Mouse (Mus musculus) hindbrain, embryonic 12.5 days (tissue): Measurements from ENCODE around the gene Ramp1. TPM values are rescaled to one million over a fixed set of nuclear protein-coding genes. Genes with fewer than 3 reads are reported as not detected.

Source experiments
- ATAC-seq: fragments of 200-750 bp; cut with Nextera tagmentation; 2 replicates; pipeline ENCODE4 v1.8.0; 2017; ENCODE audit warnings: moderate TSS enrichment; ENCODE audit not compliant: low FRiP score
- H3K27ac ChIP-seq: fragments of 300-500 bp; sonication (generic); 2 replicates; pipeline ENCODE4 v1.5.1; 2016; ENCODE audit warnings: mild to moderate bottlenecking
- H3K27me3 ChIP-seq: fragments of 300-500 bp; sonication (generic); 2 replicates; pipeline ENCODE4 v1.6.1; 2016; ENCODE audit warnings: mild to moderate bottlenecking
- H3K36me3 ChIP-seq: fragments of 300-500 bp; sonication (generic); 2 replicates; pipeline ENCODE4 v1.6.1; 2016; ENCODE audit warnings: mild to moderate bottlenecking
- H3K4me1 ChIP-seq: fragments of 300-500 bp; sonication (generic); 2 replicates; pipeline ENCODE4 v1.6.1; 2016
- H3K4me2 ChIP-seq: fragments of 300-500 bp; sonication (generic); replicated peaks from 2 replicates; pipeline ENCODE4 v1.6.1; 2016; ENCODE audit warnings: mild to moderate bottlenecking
- H3K4me3 ChIP-seq: fragments of 300-500 bp; sonication (generic); 2 replicates; pipeline ENCODE4 v1.5.1; 2016; ENCODE audit warnings: mild to moderate bottlenecking
- H3K9ac ChIP-seq: fragments of 300-500 bp; sonication (generic); 2 replicates; pipeline ENCODE4 v1.6.1; 2016; ENCODE audit warnings: mild to moderate bottlenecking, moderate library complexity
- H3K9me3 ChIP-seq: fragments of 300-500 bp; sonication (generic); replicated peaks from 2 replicates; pipeline ENCODE4 v1.6.1; 2016; ENCODE audit warnings: mild to moderate bottlenecking
- WGBS: fragments of 180-500 bp; shearing (Covaris S2); methylation state at CpG from one replicate; pipeline ENCODE4 v1.1.7; 2016; 5-methylcytosine and 5-hydroxymethylcytosine counted together
- polyA plus RNA-seq: library from polyadenylated mRNA; unstranded; fragments of >200 nt; fragmentation: Nextera tagmentation; extraction: Ambion mirVana; gene quantifications from 2 replicates; pipeline ENCODE4 v1.2.1, GENCODE M21; 2016

Gene Ramp1
- 0.91 and 1.1 TPM in 2 replicates for polyA plus RNA-seq

GRCm38 (mm10) chr1:91179533-91180173 lies at the start of gene Ramp1:
Gene Ramp1, plus strand, starts transcription at chr1:91179822.
- H3K36me3 ChIP-seq: no peaks in the 10 kb centered on the region
- H3K9me3 ChIP-seq: no peaks in the 10 kb centered on the region
- peak within 1 kb of the TSS; percentile 40 for H3K4me3 ChIP-seq
- H3K4me1 ChIP-seq: peaks cover 15% of the 10 kb centered on the region
- peak within 1 kb of the TSS; percentile 83 for H3K4me2 ChIP-seq
- peaks cover 30% of the 10 kb centered on the region for H3K27me3 ChIP-seq
- H3K27ac ChIP-seq: no peak within 1 kb of the TSS
- ATAC-seq: peak; percentile 32; the same call in 1 of the 2 replicates
- peak within 1 kb of the TSS; percentile 62 for H3K9ac ChIP-seq
- WGBS: 4% methylated on average over 37 of the region's 37 CpGs

GRCm38 (mm10) chr1:91137036-91137435 lies 42.6 kb upstream of the Ramp1 start:
- no peaks in the 10 kb centered on the region for H3K36me3 ChIP-seq
- H3K27me3 ChIP-seq: no peaks in the 10 kb centered on the region
- no peaks in the 10 kb centered on the region for H3K4me1 ChIP-seq
- no peak overlapping the region for H3K9ac ChIP-seq
- no peak for ATAC-seq
- H3K4me3 ChIP-seq: no peak overlapping the region
- H3K4me2 ChIP-seq: no peak overlapping the region
- WGBS: 95% methylated on average over 2 of the region's 2 CpGs
- no peaks in the 10 kb centered on the region for H3K9me3 ChIP-seq
- H3K27ac ChIP-seq: no peak overlapping the region

- 68% methylated on average over 20 of the region's 20 CpGs for WGBS
- ATAC-seq: no peak
These were observed 34.8 kb upstream of the Ramp1 start, which contains the start of gene Rbm44 for GRCm38 (mm10) chr1:91144813-91145212. Gene Rbm44, plus strand, starts transcription at chr1:91145089.

GRCm38 (mm10) chr1:91151509-91151908 lies 28.1 kb upstream of the Ramp1 start:
- no peak for ATAC-seq
- no peak overlapping the region for H3K27ac ChIP-seq
- H3K9me3 ChIP-seq: no peaks in the 10 kb centered on the region
- H3K27me3 ChIP-seq: no peaks in the 10 kb centered on the region
- no peak overlapping the region for H3K4me3 ChIP-seq
- H3K4me2 ChIP-seq: no peak overlapping the region
- WGBS: 70% methylated on average over 2 of the region's 2 CpGs
- no peak overlapping the region for H3K9ac ChIP-seq
- H3K4me1 ChIP-seq: no peaks in the 10 kb centered on the region
- no peaks in the 10 kb centered on the region for H3K36me3 ChIP-seq

More at GRCm38 (mm10) chr1:91144813-91145212, 34.8 kb upstream of the Ramp1 start, which contains the start of gene Rbm44:
- H3K4me1 ChIP-seq: no peaks in the 10 kb centered on the region
- no peaks in the 10 kb centered on the region for H3K36me3 ChIP-seq
- no peak within 1 kb of the TSS for H3K4me3 ChIP-seq
- H3K4me2 ChIP-seq: no peak within 1 kb of the TSS
- no peaks in the 10 kb centered on the region for H3K27me3 ChIP-seq
- no peak within 1 kb of the TSS for H3K9ac ChIP-seq
- H3K27ac ChIP-seq: no peak within 1 kb of the TSS
- no peaks in the 10 kb centered on the region for H3K9me3 ChIP-seq

GRCm38 (mm10) chr1:91166798-91167197 lies 12.8 kb upstream of the Ramp1 start:
- WGBS: 87% methylated on average over 6 of the region's 6 CpGs
- no peak for ATAC-seq
- H3K4me3 ChIP-seq: no peak overlapping the region
- no peaks in the 10 kb centered on the region for H3K9me3 ChIP-seq
- no peaks in the 10 kb centered on the region for H3K4me1 ChIP-seq
- no peak overlapping the region for H3K27ac ChIP-seq
- H3K9ac ChIP-seq: no peak overlapping the region
- no peaks in the 10 kb centered on the region for H3K27me3 ChIP-seq
- no peaks in the 10 kb centered on the region for H3K36me3 ChIP-seq
- no peak overlapping the region for H3K4me2 ChIP-seq

- Histone ChIP-seq H3K4me3 (no peak overlapping the region), H3K27ac (no peak overlapping the region), H3K27me3 (no peaks in the 10 kb centered on the region), H3K4me2 (no peak overlapping the region), H3K9ac (no peak overlapping the region), H3K9me3 (no peaks in the 10 kb centered on the region), H3K36me3 (no peaks in the 10 kb centered on the region), H3K4me1 (no peaks in the 10 kb centered on the region)
- ATAC-seq: no peak
- 79% methylated on average over 4 of the region's 4 CpGs for WGBS
These were observed 10.5 kb upstream of the Ramp1 start for GRCm38 (mm10) chr1:91169157-91169556.

- Histone ChIP-seq H3K4me3 (no peak overlapping the region), H3K9ac (no peak overlapping the region), H3K36me3 (no peaks in the 10 kb centered on the region), H3K4me1 (peaks cover 2% of the 10 kb centered on the region), H3K27ac (no peak overlapping the region), H3K4me2 (no peak overlapping the region), H3K27me3 (peaks cover 16% of the 10 kb centered on the region), H3K9me3 (no peaks in the 10 kb centered on the region)
- ATAC-seq: no peak
- WGBS: 96% methylated on average over 5 of the region's 5 CpGs
These were observed 4.8 kb upstream of the Ramp1 start for GRCm38 (mm10) chr1:91174796-91175195.

- H3K9me3 ChIP-seq: no peaks in the 10 kb centered on the region
- H3K27ac ChIP-seq: no peak overlapping the region
- no peak overlapping the region for H3K4me2 ChIP-seq
- H3K36me3 ChIP-seq: no peaks in the 10 kb centered on the region
- ATAC-seq: no peak
- H3K27me3 ChIP-seq: peaks cover 28% of the 10 kb centered on the region
- H3K4me3 ChIP-seq: no peak overlapping the region
- WGBS: 47% methylated on average over 3 of the region's 3 CpGs
- peaks cover 12% of the 10 kb centered on the region for H3K4me1 ChIP-seq
- no peak overlapping the region for H3K9ac ChIP-seq
These were observed 3.6 kb upstream of the Ramp1 start for GRCm38 (mm10) chr1:91176026-91176425.

GRCm38 (mm10) chr1:91176871-91177270 lies 2.8 kb upstream of the Ramp1 start:
- Histone ChIP-seq H3K27me3 (peaks cover 28% of the 10 kb centered on the region), H3K27ac (no peak overlapping the region), H3K9me3 (no peaks in the 10 kb centered on the region), H3K4me2 (no peak overlapping the region), H3K9ac (no peak overlapping the region), H3K4me1 (peaks cover 15% of the 10 kb centered on the region), H3K36me3 (no peaks in the 10 kb centered on the region), H3K4me3 (no peak overlapping the region)
- ATAC-seq: no peak
- WGBS: 83% methylated on average over 4 of the region's 4 CpGs

GRCm38 (mm10) chr1:91179086-91179485 lies 536 bp upstream of the Ramp1 start:
- no peak overlapping the region for H3K27ac ChIP-seq
- no peak overlapping the region for H3K4me3 ChIP-seq
- no peaks in the 10 kb centered on the region for H3K9me3 ChIP-seq
- H3K4me1 ChIP-seq: peaks cover 15% of the 10 kb centered on the region
- 39% methylated on average over 5 of the region's 5 CpGs for WGBS
- H3K36me3 ChIP-seq: no peaks in the 10 kb centered on the region
- no peak overlapping the region for H3K9ac ChIP-seq
- ATAC-seq: 0 out of 2 replicates have a peak, but pooled peaks have one; percentile 26
- peaks cover 30% of the 10 kb centered on the region for H3K27me3 ChIP-seq
- no peak overlapping the region for H3K4me2 ChIP-seq

- no peaks in the 10 kb centered on the region for H3K9me3 ChIP-seq
- peak overlapping the region; percentile 83 for H3K4me2 ChIP-seq
- H3K27me3 ChIP-seq: peaks cover 30% of the 10 kb centered on the region
- peaks cover 15% of the 10 kb centered on the region for H3K4me1 ChIP-seq
- peak overlapping the region; percentile 40 for H3K4me3 ChIP-seq
- H3K9ac ChIP-seq: peak overlapping the region; percentile 62
- ATAC-seq: no peak
- no peak overlapping the region for H3K27ac ChIP-seq
- 7% methylated on average over 14 of the region's 14 CpGs for WGBS
- no peaks in the 10 kb centered on the region for H3K36me3 ChIP-seq
These were observed 548 bp downstream of the Ramp1 start for GRCm38 (mm10) chr1:91180174-91180565.

GRCm38 (mm10) chr1:91180723-91181122 lies 1.1 kb downstream of the Ramp1 start:
- no peaks in the 10 kb centered on the region for H3K36me3 ChIP-seq
- no peak overlapping the region for H3K9ac ChIP-seq
- ATAC-seq: no peak
- peaks cover 30% of the 10 kb centered on the region for H3K27me3 ChIP-seq
- no peak overlapping the region for H3K4me2 ChIP-seq
- peaks cover 15% of the 10 kb centered on the region for H3K4me1 ChIP-seq
- H3K27ac ChIP-seq: no peak overlapping the region
- no peak overlapping the region for H3K4me3 ChIP-seq
- no peaks in the 10 kb centered on the region for H3K9me3 ChIP-seq
- 82% methylated on average over 6 of the region's 6 CpGs for WGBS

GRCm38 (mm10) chr1:91181261-91181660 lies 1.6 kb downstream of the Ramp1 start:
- no peaks in the 10 kb centered on the region for H3K36me3 ChIP-seq
- H3K4me3 ChIP-seq: no peak overlapping the region
- peaks cover 30% of the 10 kb centered on the region for H3K27me3 ChIP-seq
- peaks cover 15% of the 10 kb centered on the region for H3K4me1 ChIP-seq
- no peak for ATAC-seq
- H3K4me2 ChIP-seq: no peak overlapping the region
- no peaks in the 10 kb centered on the region for H3K9me3 ChIP-seq
- no peak overlapping the region for H3K27ac ChIP-seq
- H3K9ac ChIP-seq: no peak overlapping the region
- 51% methylated on average over 5 of the region's 5 CpGs for WGBS
